Mouse (Mus musculus) B cell, adult (primary cell): ENCODE results near the gene Slc25a48. TPM values are rescaled to one million over a fixed set of nuclear protein-coding genes. Genes with fewer than 3 reads are reported as not detected.

ENCODE experiments used
- total RNA-seq: library from RNA; stranded (reverse); gene quantifications from 4 replicates; pipeline ENCODE4 v1.2.4, GENCODE M21; 2023; ENCODE audit not compliant: inconsistent age

The Slc25a48 gene
- not detected in 4 replicates for total RNA-seq

GRCm38 (mm10) chr13:56438211-56439075 lies at the start of gene Slc25a48:
Gene Slc25a48, plus strand, starts transcription at chr13:56438355.

GRCm38 (mm10) chr13:56426365-56426764 lies 11.8 kb upstream of the Slc25a48 start, which contains the start of gene Gm3045:
Gene Gm3045, plus strand, starts transcription at chr13:56426594.

GRCm38 (mm10) chr13:56482146-56482545 lies 44.0 kb downstream of the Slc25a48 start, which contains the start of gene Il9:
Gene Il9, minus strand, starts transcription at chr13:56482246.

GRCm38 (mm10) chr13:56522081-56522820 lies 84.1 kb downstream of the Slc25a48 start, which contains the start of gene Fbxl21:
Gene Fbxl21, plus strand, starts transcription at chr13:56522472.

Other genes starting within 250 kb of the Slc25a48 start
- gene Neurog1, start 186.2 kb upstream of the Slc25a48 start, total RNA-seq: not detected in 4 replicates
- gene Cxcl14, start 141.8 kb upstream of the Slc25a48 start, total RNA-seq: not detected in 4 replicates
- not detected in 4 replicates for gene Gm3045, start 11.8 kb upstream of the Slc25a48 start, total RNA-seq
- gene Il9, start 43.9 kb downstream of the Slc25a48 start, total RNA-seq: not detected in 4 replicates
- gene Fbxl21, start 84.1 kb downstream of the Slc25a48 start, total RNA-seq: 1.1 to 1.2 TPM (median 1.1 TPM) in 4 replicates
- not detected in 4 replicates for gene Lect2, start 110.1 kb downstream of the Slc25a48 start, total RNA-seq
- gene Tgfbi, start 171.2 kb downstream of the Slc25a48 start, total RNA-seq: 2.7 to 3.9 TPM (median 3.4 TPM) in 4 replicates